Mouse (Mus musculus) kidney, adult 2 months (tissue): ENCODE measurements at regions not wholly inside any gene's neighbourhood (a gene's known extent, or its start where the extent isn't known, plus 50 kb on each side); places are given as distances from the start of the nearest gene placed in this dataset.

Source experiments
- CTCF ChIP-seq: fragments of 200-500 bp; conservative IDR thresholded peaks from 2 replicates; pipeline ENCODE4 v1.5.1; 2011; ENCODE audit warnings: low read depth, mild to moderate bottlenecking, control low read depth, low read length, moderate library complexity, mixed read lengths; ENCODE audit not compliant: insufficient read depth, insufficient read length
- POLR2A ChIP-seq: fragments of 200-500 bp; IDR thresholded peaks from one replicate; pipeline ENCODE4 v1.6.1; 2011; ENCODE audit warnings: low read depth, low read length, control low read depth

- TF ChIP-seq CTCF = peak; percentile 52
- TF ChIP-seq POLR2A = no peak
Measured at GRCm38 (mm10) chr4:152663482-152663881, 185.8 kb upstream of the Kcnab2 start.
